Mouse (Mus musculus) adrenal gland, adult 2 months (tissue): ENCODE measurements at regions not wholly inside any gene's neighbourhood (a gene's known extent, or its start where the extent isn't known, plus 50 kb on each side); places are given as distances from the start of the nearest gene placed in this dataset.

Source experiments
- DNase-seq: peaks from one replicate; pipeline ENCODE4 v3.0.0; 2021

- no peak for DNase-seq
These were observed 98.4 kb upstream of the Atp10a start for GRCm38 (mm10) chr7:58557535-58557934.

- no peak for DNase-seq
These were observed 87.2 kb upstream of the Atp10a start for GRCm38 (mm10) chr7:58568807-58569206.

GRCm38 (mm10) chr7:58584241-58584820, 71.6 kb upstream of the Atp10a start:
- peak; percentile 60 for DNase-seq

- peak; percentile 14 for DNase-seq
These were observed 70.2 kb upstream of the Atp10a start for GRCm38 (mm10) chr7:58585626-58586256.

- DNase-seq: no peak
These were observed 60.0 kb upstream of the Atp10a start for GRCm38 (mm10) chr7:58595951-58596350.
